Mouse (Mus musculus): ENCODE results near the gene Pdf.

The Pdf gene

GRCm38 (mm10) chr8:107048061-107048941 is at the start of gene Pdf:
TSS of gene Pdf (minus strand) at chr8:107048614.
- in situ Hi-C loops (cut with MboI; ENCODE audit: low sequenced_read_pairs) = no loop called here

DNA sequence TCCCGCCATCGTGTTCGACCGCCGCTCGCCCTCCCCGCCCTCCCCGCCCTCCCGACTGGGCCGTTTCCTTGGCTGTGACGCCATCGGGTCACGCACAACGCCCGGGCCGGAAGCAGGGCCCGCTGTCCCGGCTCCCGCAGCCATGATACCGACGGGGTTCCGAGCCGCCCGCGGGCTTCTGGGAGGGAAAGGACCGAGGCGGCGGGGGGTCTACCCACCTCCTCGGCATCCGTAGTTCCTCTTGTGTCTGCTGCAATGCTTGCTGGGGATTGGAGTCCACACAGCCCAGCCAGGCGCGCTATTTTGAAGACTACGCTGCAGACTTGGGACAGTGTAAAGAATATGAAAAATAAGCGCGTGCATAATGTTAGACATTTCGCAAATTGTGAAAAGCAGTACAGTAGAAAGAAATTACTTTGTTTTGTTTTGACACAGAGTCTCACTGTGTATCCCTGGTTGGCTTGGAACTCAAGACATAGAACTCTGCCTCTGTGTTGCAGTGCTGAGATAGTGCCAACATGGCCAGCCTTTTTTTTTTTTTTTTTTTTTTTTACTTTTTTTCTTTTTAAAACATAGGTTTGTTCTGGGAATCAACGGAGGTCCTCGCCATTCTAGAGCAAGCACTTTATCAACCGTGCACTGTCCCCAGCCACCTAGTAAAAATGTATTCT is 48.1 kb upstream of the Pdf start, which contains the start of gene Terf2:
Gene Terf2, minus strand, starts transcription at position 182 of the 671 bp plus-strand sequence.
- in situ Hi-C loops (cut with MboI; ENCODE audit: low sequenced_read_pairs) = no loop called here

DNA sequence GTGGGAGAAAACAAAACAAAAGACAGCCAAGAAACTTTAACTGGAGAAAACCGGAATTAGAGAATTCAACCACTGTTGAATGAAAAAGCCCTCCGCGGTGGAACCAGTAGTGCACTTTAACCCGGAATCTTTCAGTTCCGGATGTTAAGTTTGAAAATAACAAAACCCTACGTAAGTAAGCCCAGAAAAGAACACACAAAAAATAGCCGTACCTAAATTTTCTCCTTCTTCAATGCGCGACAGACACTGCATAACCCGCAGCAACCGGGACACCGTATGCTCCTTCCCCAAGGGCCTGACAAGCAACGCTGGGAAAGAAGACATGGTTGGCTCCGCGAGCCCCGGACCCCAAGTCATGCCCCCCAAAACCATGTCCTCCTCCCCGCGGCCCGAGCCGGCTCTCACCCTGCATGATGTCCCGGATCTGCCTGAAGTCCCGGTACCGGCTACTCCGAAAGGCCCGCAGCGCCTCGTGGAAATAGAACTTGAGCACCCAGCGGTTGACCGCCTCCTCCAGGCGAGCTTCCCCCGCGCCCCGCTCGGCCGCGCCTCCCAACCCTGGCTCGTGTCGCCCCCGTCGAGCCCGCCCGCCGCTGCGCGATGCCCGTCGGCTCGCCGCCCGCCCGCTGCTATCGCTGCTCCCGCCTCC is 47.4 kb upstream of the Pdf start:
- in situ Hi-C loops (cut with MboI; ENCODE audit: low sequenced_read_pairs) = no loop called here

- in situ Hi-C loops (cut with MboI; ENCODE audit: low sequenced_read_pairs) = no loop called here
These were observed 42.1 kb upstream of the Pdf start for GRCm38 (mm10) chr8:107090531-107090930.

GRCm38 (mm10) chr8:107088526-107089063 is 40.2 kb upstream of the Pdf start:
- in situ Hi-C loops (cut with MboI; ENCODE audit: low sequenced_read_pairs) = no loop called here

GRCm38 (mm10) chr8:107086018-107086417 is 37.6 kb upstream of the Pdf start:
- in situ Hi-C loops (cut with MboI; ENCODE audit: low sequenced_read_pairs) = no loop called here

DNA sequence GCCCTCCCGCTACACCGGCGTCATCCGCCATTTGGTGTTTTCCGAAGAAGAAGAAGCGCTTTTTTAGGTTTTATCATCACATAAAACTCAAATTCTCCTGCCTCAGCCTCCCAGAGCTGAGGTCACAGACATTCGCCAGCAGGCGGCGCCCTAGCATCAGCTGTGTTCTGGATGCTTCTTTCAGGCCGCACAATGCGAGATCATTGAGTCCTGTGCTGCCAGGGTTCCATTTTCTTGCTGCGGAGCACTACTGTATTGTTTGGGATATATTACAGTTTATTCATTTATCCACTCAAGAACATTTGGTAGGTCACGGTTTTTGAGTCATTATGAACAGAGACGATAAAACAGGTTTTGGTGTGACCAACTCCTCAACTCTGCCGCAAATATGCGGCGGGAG is 36.9 kb upstream of the Pdf start:
- in situ Hi-C loops (cut with MboI; ENCODE audit: low sequenced_read_pairs) = no loop called here

GRCm38 (mm10) chr8:107076239-107076888 is 27.9 kb upstream of the Pdf start:
- in situ Hi-C loops (cut with MboI; ENCODE audit: low sequenced_read_pairs) = no loop called here

DNA sequence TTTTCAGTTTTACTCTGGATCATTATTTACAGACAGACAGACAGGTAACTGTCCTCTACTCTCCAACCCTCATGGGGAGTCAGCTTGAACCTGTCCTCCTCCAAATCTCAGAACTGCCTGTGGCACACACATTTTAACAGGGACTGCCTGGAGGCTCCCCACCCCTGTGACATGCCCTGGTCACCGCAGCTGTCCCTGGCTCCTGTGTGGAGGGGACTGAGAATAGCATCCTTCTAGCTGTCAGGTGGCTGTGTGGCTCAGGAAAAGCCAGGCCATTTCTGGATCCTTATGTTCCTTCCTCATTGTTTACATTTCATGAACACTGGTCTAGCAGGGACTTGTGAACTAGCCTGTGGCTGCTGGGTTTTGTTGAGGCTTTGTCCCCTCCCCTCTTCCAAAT is 25.7 kb upstream of the Pdf start:
- in situ Hi-C loops (cut with MboI; ENCODE audit: low sequenced_read_pairs) = no loop called here

DNA sequence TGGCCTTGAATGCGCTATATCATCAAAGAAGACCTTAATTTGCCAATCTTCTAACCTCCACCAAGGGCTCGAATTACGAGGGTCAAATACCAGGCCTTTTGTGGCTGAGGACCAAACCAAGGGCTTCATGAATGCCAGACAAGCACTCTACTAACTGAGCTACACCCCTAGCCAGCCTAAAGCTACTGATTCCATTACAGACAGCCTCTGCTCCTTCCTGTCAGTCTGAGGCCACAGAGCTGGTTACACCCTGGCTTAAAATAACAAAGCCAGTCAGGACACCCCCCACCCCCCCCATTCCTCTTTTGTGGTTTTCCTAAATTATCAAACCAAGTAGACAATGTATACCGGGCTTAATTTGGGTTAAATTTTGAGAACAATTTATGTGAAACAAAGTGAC is 25.3 kb upstream of the Pdf start:
- in situ Hi-C loops (cut with MboI; ENCODE audit: low sequenced_read_pairs) = no loop called here

- in situ Hi-C loops (cut with MboI; ENCODE audit: low sequenced_read_pairs) = no loop called here
These were observed 17.4 kb upstream of the Pdf start, which contains the start of gene Tmed6 for GRCm38 (mm10) chr8:107065511-107066496. TSS of gene Tmed6 (minus strand) at chr8:107065644.

DNA sequence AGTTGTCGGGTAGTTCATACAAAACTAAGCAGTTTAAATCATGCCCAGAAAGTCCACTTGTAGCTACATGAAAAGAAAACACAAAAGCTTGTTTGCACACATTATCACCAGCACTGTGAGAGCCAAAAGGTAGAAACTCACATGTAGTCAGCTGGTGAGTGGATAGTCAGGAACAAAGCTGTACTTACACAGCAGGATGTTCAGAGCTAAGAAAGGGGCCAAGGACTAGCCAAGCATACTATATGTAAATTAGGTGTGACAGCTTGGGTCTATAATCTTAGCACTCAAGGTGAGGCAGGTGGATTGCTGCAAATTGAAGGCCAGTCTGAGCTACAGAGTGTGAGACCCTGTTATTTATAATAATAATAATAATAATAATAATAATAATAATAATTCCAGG is 14.2 kb upstream of the Pdf start:
- in situ Hi-C loops (cut with MboI; ENCODE audit: low sequenced_read_pairs) = no loop called here

DNA sequence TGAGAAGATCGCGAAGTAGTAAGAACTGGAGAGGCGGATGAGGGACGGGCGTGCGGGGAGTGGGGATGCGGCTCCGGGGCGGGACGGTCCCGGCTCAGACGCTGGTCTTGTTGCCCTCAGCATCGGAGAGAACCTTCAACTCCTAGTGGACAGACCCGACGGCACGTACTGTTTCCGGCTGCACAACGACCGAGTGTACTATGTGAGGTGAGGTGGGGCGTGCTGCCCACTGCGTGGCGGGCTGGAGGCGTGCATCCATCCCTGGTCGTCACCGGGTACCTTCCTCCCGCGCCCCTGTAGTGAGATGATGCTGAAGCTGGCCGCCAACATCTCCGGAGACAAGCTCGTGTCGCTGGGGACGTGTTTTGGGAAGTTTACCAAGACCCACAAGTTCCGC is 8.6 kb upstream of the Pdf start:
- in situ Hi-C loops (cut with MboI; ENCODE audit: low sequenced_read_pairs) = no loop called here

DNA sequence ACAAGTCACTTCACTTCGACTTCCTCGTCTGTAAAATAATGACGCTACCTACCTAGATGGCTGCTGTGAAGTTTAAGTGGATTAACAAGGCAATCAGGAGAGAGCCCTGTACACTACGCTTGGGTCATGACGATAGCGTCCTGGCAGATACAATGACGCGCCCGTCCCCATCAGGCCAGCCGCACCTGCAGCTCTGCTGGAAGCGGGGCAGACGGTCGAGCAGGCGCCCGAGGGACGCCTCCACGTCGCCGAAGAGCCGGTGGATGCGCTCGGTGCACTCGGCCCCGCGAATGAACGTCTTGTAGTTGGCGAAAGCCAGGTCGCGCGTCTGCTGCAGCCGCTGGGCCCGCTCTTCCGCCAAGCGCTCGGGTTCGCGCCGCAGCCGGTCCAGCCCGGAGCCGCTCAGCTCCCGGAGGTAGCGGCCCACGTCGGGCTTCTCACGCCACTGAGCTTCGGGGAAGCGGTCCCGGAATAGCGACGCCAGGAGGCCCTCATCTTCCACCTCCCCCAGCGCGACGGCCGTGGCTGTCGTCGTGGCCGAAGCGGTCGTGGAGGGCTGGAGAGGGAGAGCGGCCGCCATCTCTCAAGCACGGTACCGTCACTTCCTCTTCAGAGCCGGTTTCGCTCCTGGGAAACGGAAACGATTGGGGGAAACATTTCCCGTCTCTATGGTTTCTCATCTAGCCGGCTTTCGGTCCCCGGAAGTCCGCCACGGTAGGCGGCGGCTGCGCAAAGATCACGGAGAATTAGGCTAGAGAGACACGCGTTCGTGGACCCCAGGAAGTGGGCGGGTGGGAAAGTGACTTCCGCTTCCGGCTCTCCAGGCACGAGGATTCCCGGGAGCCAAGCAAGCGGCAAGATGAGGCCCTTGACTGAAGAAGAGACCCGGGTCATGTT is 7.9 kb upstream of the Pdf start, which contains the start of the genes Cog8 and Nip7:
Gene Cog8, minus strand, starts transcription at position 614 of the 897 bp plus-strand sequence.
Gene Nip7, plus strand, starts transcription at position 802 of the 897 bp plus-strand sequence.
- in situ Hi-C loops (cut with MboI; ENCODE audit: low sequenced_read_pairs) = no loop called here

DNA sequence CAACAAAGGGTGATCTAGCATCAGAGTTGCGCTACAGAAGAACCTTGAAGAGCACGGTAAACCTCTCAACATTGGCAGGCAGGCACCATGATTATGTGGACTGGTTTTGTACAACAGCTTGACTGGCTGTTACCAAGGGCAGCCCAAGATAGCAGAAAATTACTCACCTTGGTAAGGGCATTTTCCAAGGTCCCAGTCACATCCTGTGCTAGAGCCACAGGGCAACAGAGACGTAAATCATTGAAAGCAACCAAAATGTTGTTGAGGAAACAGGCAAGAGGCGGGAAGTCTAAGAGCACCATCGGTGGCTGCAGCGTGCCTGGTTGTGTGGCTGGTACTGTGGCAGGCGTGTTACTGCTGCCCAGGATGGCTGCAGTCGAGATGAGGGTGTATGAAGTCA is 3.6 kb upstream of the Pdf start:
- in situ Hi-C loops (cut with MboI; ENCODE audit: low sequenced_read_pairs) = no loop called here

DNA sequence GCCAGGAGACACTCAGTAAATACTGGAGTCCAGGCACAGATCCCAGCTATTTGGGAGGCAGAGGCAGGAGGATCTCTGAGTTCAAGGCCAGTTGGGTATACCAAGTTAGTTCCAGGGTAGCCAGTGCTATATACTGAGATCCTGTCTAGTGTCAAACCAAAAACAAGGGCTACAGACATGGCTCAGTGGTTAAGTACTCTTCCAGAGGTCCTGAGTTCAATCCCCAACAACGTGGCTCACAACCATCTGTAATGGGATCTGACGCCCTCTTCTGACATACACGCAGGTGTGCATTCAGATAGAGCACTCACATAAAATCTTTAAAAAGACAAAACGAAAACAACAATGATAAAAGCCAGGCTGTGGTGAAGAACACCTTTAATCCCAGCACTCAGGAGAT is 1.1 kb upstream of the Pdf start:
- in situ Hi-C loops (cut with MboI; ENCODE audit: low sequenced_read_pairs) = no loop called here

- in situ Hi-C loops (cut with MboI; ENCODE audit: low sequenced_read_pairs) = no loop called here
These were observed 1.4 kb downstream of the Pdf start for GRCm38 (mm10) chr8:107046976-107047375.

GRCm38 (mm10) chr8:107045478-107045877 is 2.9 kb downstream of the Pdf start:
- in situ Hi-C loops (cut with MboI; ENCODE audit: low sequenced_read_pairs) = no loop called here
